Mouse (Mus musculus) spleen, embryonic (tissue): ENCODE measurements around the gene Stpg1.

Source experiments
- CTCF ChIA-PET: fragments of 350-600 bp; sonication (Branson Sonifier 250); formaldehyde crosslinking; loops from one replicate; lab custom pipeline; 2022; lab: Charles Lee

The Stpg1 gene

DNA sequence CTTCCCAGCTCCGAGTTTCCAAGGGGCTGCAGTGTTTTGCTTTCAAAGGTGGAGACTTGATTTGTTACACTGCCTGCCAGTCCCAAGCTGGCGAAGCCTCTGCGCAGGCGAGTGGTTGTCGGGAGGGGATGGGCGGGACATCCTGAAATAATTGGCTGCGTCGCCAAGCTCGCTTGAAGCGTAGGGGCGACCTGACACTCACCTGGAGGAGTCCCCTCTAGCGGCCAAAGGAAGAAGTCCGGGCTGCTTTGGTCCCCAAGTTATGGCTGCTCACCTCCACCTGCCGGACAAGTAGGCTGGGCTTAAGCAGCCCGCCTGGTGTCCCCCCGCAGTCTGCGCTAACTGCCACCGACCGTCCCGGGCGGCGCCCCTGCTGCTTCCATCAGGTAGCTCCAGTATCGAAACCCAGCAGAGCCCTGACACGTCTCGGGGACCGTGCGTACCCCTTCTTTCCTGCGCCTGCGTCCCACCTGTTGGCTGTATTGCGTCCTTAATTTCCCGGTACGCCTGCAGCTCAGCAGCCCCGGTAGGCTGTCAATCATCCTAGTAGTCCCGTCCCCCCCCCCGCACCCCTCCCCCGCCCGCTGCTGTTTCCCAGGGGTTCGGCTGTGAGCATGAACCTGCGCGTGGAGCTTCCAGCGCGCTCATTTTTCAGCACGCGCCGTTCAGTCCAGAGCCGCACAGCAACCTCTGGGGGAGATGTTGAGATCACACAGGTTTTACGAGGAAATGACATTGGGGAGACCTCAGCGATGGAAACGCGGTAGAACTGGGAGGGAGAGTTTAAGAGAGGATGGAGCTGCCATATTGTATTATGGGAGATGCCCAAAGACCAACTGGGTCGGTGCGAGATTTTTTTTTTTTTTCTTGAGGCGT lies at the start of gene Stpg1, which contains the start of gene Nipal3:
TSS of gene Stpg1 (plus strand) at position 270 of the 876 bp plus-strand sequence.
TSS of gene Nipal3 (minus strand) at position 518 of the 876 bp plus-strand sequence.
- CTCF ChIA-PET: interaction anchor here (0.6 to 0.7 kb wide), 3 partner anchors 46 to 1693 kb away, joined by 3 read pairs; no protein-coding TSS in a partner anchor

DNA sequence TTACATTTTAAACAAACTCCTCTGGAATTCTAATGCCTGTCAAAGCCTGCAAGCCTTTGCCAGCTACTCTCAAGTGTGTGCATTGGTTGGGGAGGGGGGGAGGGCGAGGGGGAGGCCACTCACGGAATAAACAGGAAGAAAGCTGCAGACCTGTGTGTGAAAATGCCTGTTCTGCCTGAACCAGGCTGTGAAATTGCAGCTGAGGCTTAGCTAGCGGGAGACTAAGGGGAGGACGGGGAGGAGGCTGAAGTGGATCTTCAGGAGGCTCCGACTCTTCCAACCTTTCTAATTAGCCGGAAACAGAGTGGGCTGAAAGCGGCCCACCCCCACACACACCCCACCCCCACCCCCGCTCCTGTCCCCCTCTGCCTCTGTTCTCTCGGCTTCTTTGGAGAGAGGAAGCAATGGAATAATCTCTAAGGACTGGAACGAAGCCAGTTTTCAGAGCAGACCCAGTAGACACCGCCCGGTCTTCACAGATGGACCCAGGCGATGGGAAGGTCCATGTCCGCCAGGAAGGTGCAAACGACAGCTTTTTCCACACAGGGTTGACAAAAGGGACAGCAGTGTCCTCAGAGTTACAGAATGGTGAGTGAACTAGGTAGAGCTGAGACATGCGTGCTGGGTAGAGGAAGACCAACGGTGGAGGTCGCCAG lies 43.1 kb upstream of the Stpg1 start:
- CTCF ChIA-PET: no interaction called here

- CTCF ChIA-PET: interaction anchor here (0.7 kb wide), 1 partner anchor 241 kb away, joined by 3 read pairs; no protein-coding TSS in a partner anchor
Observed at GRCm38 (mm10) chr4:135453164-135453563, 41.4 kb upstream of the Stpg1 start.

- CTCF ChIA-PET: no interaction called here
Observed at GRCm38 (mm10) chr4:135453572-135453971, 41.0 kb upstream of the Stpg1 start.

- CTCF ChIA-PET: no interaction called here
Observed at GRCm38 (mm10) chr4:135463406-135463805, 31.2 kb upstream of the Stpg1 start.

- CTCF ChIA-PET: interaction anchor here (0.7 kb wide), 1 partner anchor 14 kb away, joined by 6 read pairs; no protein-coding TSS in a partner anchor
Observed at GRCm38 (mm10) chr4:135477851-135478250, 16.7 kb upstream of the Stpg1 start.

DNA sequence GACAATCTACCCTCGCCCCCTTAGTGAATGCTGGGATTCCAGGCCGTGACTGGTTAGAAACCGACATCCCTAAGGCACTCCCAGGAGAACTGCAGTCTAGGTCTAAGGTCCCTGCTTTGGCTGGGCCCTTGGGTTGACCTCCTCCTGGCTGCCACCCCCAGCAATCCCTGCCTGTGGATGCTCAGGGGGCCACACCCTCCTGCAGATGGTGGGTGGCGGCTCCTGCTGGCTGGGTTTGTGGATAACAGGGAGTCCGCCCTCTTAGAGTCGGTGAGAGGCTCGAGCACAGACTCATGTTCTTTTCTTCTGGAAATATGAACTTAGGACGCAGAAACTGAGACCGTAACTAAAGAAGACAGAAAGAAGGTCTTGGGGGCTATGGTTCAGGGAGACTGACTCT lies 14.2 kb upstream of the Stpg1 start:
- CTCF ChIA-PET: no interaction called here

- CTCF ChIA-PET: no interaction called here
Observed at GRCm38 (mm10) chr4:135485086-135485485, 9.5 kb upstream of the Stpg1 start.

- CTCF ChIA-PET: no interaction called here
Observed at GRCm38 (mm10) chr4:135486352-135486751, 8.2 kb upstream of the Stpg1 start.

DNA sequence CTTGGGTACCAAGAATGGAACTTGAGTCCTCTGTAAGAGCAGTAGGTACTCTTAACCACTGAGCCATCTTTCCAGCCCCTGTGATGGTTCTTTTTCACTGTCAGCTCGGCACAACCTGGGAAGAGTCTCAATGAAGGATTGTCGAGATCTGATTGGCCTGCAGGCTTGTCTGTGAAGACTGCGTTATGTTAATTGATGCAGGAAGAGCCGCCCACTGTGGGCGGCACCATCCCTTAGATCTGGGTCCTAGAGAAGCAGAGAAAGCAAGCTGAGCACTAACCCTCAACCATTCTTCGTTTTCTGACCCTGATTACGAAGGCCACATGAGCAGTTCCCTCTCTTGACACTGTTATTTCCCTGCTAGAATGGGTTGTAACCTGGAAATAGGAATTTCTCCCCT lies 5.3 kb upstream of the Stpg1 start:
- CTCF ChIA-PET: no interaction called here

- CTCF ChIA-PET: no interaction called here
Observed at GRCm38 (mm10) chr4:135493271-135493670, 1.3 kb upstream of the Stpg1 start.

DNA sequence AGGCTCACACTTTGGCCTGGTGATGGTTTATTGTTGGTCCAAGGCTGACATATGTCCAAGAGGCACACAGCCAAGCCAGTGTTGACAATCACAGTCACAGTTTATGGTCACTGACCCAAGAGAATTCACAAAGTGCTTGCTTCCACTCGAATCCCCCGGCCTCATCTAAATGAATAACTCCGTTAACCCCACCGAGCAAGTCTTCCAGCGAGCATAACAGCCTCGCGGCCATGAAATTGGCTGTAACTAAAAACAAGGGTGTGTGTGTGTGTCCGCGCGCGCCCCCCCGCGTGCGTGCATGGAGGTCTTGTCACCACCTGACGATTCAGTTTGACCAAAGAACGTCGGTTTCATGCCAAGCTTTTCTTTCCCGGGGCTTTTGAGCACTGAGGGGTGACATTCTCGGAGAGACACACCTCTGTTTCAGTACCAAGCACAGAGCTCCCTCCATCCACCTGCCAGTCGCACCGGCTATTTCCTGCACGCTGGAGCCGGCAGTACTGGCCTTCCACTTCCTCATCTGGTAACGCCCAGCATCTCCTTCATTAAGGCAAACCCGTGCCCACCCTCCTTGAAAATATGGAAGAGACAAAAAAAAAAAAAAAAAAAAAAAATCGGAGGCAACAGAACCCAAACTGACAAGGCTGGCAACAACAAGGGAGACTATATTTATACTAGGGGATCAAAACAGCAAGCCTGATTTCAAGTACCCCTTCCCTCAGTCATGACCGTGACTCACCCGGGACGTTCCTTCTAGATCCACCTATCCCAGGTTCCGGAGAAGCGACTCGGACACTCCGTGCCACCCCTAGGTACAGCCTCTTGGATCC lies 684 bp upstream of the Stpg1 start:
- CTCF ChIA-PET: interaction anchor here (0.6 to 0.7 kb wide), 2 partner anchors 137 to 1100 kb away, joined by 3 to 7 read pairs; no protein-coding TSS in a partner anchor

DNA sequence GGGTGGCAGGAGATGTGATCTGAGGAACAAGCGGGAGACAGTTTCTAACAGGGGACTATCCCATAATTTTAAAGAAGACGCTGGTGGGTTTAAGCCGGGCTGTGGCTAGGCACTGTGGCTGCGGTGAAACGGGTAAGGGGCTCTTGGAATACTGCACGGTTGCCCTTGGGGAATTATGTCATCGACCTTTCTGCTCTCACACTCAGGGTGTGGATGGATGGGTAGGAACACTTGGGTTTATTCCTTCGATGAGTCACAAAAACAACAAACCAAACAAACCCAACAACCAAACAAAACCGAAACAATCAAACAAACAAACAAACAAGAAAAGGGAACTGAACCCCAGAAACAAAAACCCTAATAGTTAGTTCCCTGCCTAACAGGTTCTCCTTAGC lies 804 bp downstream of the Stpg1 start:
- CTCF ChIA-PET: interaction anchor here (0.6 to 0.7 kb wide), 2 partner anchors 45 to 1693 kb away, joined by 3 read pairs; no protein-coding TSS in a partner anchor

DNA sequence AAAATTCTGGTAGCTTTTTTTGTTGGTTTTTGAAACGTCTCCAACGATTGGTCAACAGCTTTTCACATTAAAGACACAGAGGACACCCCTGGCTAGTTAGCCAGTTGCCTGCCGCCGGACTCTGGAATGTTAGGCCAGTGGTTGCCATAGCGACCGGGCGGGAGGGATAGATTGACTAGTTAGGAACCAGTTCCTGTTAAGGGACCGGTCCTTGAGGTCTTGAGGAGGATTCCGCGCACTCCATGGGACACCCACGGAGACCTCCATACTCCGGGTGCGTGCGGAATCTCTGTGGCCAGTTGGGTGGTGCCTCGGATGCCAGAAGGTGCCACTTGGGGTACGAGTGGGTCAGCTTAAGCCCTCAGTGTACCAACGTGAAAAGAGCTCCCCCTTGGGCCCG lies 1.2 kb downstream of the Stpg1 start:
- CTCF ChIA-PET: interaction anchor here (0.6 to 0.7 kb wide), 2 partner anchors 45 to 1694 kb away, joined by 3 read pairs; no protein-coding TSS in a partner anchor

- CTCF ChIA-PET: no interaction called here
Observed at GRCm38 (mm10) chr4:135498136-135498535, 3.5 kb downstream of the Stpg1 start.

- CTCF ChIA-PET: interaction anchor here (1.0 kb wide), 1 partner anchor 315 kb away, joined by 3 read pairs; no protein-coding TSS in a partner anchor
Observed at GRCm38 (mm10) chr4:135499831-135500230, 5.2 kb downstream of the Stpg1 start.

- CTCF ChIA-PET: interaction anchor here (0.6 to 0.7 kb wide), 2 partner anchors 22 to 295 kb away, joined by 3 read pairs; no protein-coding TSS in a partner anchor
Observed at GRCm38 (mm10) chr4:135501587-135501986, 7.0 kb downstream of the Stpg1 start.

GRCm38 (mm10) chr4:135505794-135506193 lies 11.2 kb downstream of the Stpg1 start:
- CTCF ChIA-PET: no interaction called here

- CTCF ChIA-PET: interaction anchor here (0.5 to 0.6 kb wide), 2 partner anchors 16 to 391 kb away, joined by 4 to 8 read pairs; no protein-coding TSS in a partner anchor
Observed at GRCm38 (mm10) chr4:135507547-135508350, 13.2 kb downstream of the Stpg1 start.

DNA sequence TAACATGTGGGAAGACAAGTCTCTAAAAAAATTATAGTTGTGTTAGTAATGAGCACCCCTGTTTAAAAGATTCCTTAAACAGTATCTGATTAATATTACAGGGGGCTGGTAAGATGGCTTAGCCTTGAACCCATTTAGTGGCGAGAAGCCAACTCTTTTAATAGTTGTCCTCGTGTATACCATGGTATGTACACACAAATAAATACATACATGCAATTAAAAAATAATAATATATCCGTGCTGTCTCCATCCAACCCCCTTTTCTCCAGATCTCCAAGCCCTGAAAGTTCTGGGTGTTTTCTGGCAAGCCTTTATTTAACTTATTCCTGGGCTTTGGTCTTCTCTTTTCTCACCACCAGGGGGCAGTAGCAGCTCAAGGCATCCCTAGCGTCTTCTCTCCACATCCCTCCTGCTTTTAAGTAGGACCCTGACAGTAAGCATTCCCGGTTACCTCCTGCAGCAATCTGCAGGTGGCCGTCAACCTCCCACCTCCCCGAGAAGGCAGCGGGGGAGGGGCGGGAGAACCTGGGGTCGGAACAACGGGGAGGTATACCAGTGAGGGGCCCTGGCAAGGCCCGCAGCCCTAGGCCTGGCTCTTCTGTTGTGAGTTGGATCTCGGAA lies 13.9 kb downstream of the Stpg1 start:
- CTCF ChIA-PET: no interaction called here
